Mouse (Mus musculus) T-helper 17 cell (primary cell): ENCODE measurements at regions not wholly inside any gene's neighbourhood (a gene's known extent, or its start where the extent isn't known, plus 50 kb on each side); places are given as distances from the start of the nearest gene placed in this dataset.

ENCODE experiments used
- in situ Hi-C, 2 experiments: fragments of 300-600 bp; cut with MboI, MseI; formaldehyde crosslinking; loops; 1 replicate in 1 of 2; 2 replicates in 1 of 2; pipeline ENCODE4 v1.15.1; 2025; ENCODE audit warnings: high pct_unique_total_duplicates in 2 of 2

- in situ Hi-C loops: no loop called here
Measured at GRCm38 (mm10) chr1:35715931-35716330, 352.3 kb upstream of the Hs6st1 start.

- in situ Hi-C loops: no loop called here
Measured at GRCm38 (mm10) chr1:35717166-35717565, 351.0 kb upstream of the Hs6st1 start.

- in situ Hi-C loops: no loop called here
Measured at GRCm38 (mm10) chr1:35717659-35718058, 350.5 kb upstream of the Hs6st1 start.

GRCm38 (mm10) chr1:35720063-35720462, 348.1 kb upstream of the Hs6st1 start:
- in situ Hi-C loops: loop anchor here in 1 of 2 experiments (10.0 kb wide), 1 partner anchor 565 kb away; no protein-coding TSS in a partner anchor

- in situ Hi-C loops: loop anchor here in 1 of 2 experiments (10.0 kb wide), 1 partner anchor 560 kb away; no protein-coding TSS in a partner anchor
Measured at GRCm38 (mm10) chr1:35724366-35724900, 343.8 kb upstream of the Hs6st1 start.

- in situ Hi-C loops: loop anchor here (5.0 to 10.0 kb wide), 3 partner anchors 401 to 558 kb away; no protein-coding TSS in a partner anchor
Measured at GRCm38 (mm10) chr1:35726596-35726995, 341.6 kb upstream of the Hs6st1 start.

GRCm38 (mm10) chr1:35727310-35727990, 340.8 kb upstream of the Hs6st1 start:
- in situ Hi-C loops: loop anchor here (5.0 to 10.0 kb wide), 3 partner anchors 400 to 557 kb away; no protein-coding TSS in a partner anchor

- in situ Hi-C loops: loop anchor here (5.0 to 10.0 kb wide), 3 partner anchors 397 to 555 kb away; no protein-coding TSS in a partner anchor
Measured at GRCm38 (mm10) chr1:35729785-35730295, 338.4 kb upstream of the Hs6st1 start.

GRCm38 (mm10) chr1:35730309-35730708, 337.9 kb upstream of the Hs6st1 start:
- in situ Hi-C loops: no loop called here

GRCm38 (mm10) chr1:35736247-35736646, 332.0 kb upstream of the Hs6st1 start:
- in situ Hi-C loops: no loop called here

- in situ Hi-C loops: no loop called here
Measured at GRCm38 (mm10) chr1:35749603-35750002, 318.6 kb upstream of the Hs6st1 start.

- in situ Hi-C loops: no loop called here
Measured at GRCm38 (mm10) chr1:35750092-35750521, 318.1 kb upstream of the Hs6st1 start.

- in situ Hi-C loops: no loop called here
Measured at GRCm38 (mm10) chr1:35752636-35753035, 315.6 kb upstream of the Hs6st1 start.

GRCm38 (mm10) chr1:35754170-35754569, 314.0 kb upstream of the Hs6st1 start:
- in situ Hi-C loops: no loop called here

GRCm38 (mm10) chr1:35759010-35759409, 309.2 kb upstream of the Hs6st1 start:
- in situ Hi-C loops: no loop called here

GRCm38 (mm10) chr1:35759600-35759999, 308.6 kb upstream of the Hs6st1 start:
- in situ Hi-C loops: no loop called here

GRCm38 (mm10) chr1:35763051-35763450, 305.1 kb upstream of the Hs6st1 start:
- in situ Hi-C loops: no loop called here

GRCm38 (mm10) chr1:35763456-35763855, 304.7 kb upstream of the Hs6st1 start:
- in situ Hi-C loops: no loop called here

GRCm38 (mm10) chr1:35764068-35764467, 304.1 kb upstream of the Hs6st1 start:
- in situ Hi-C loops: no loop called here

- in situ Hi-C loops: loop anchor here in 1 of 2 experiments (5.0 kb wide), 1 partner anchor 52 kb away; no protein-coding TSS in a partner anchor
Measured at GRCm38 (mm10) chr1:35765692-35766091, 302.5 kb upstream of the Hs6st1 start.

- in situ Hi-C loops: loop anchor here in 1 of 2 experiments (5.0 kb wide), 1 partner anchor 51 kb away; no protein-coding TSS in a partner anchor
Measured at GRCm38 (mm10) chr1:35766271-35766670, 301.9 kb upstream of the Hs6st1 start.

GRCm38 (mm10) chr1:35772567-35772966, 295.6 kb upstream of the Hs6st1 start:
- in situ Hi-C loops: no loop called here

GRCm38 (mm10) chr1:35774566-35774965, 293.6 kb upstream of the Hs6st1 start:
- in situ Hi-C loops: no loop called here
